Mouse (Mus musculus) v-Abl transformed pro-B cells (cell line): ENCODE measurements around the gene Nap1l1.

Experiments used
- in situ Hi-C, 2 experiments: fragments of 400-800 bp; cut with MboI; formaldehyde crosslinking; loops; one replicate each; pipeline ENCODE4 v1.15.1; 2025; ENCODE audit not compliant: unreplicated experiment in 2 of 2

Gene Nap1l1

GRCm38 (mm10) chr10:111476301-111476700, 3.3 kb downstream of the Nap1l1 start:
- in situ Hi-C loops, result loop anchor here (10.0 to 25.0 kb wide), 3 partner anchors 372 to 689 kb away; no protein-coding TSS in a partner anchor

GRCm38 (mm10) chr10:111476989-111477510, 4.0 kb downstream of the Nap1l1 start:
- in situ Hi-C loops, result loop anchor here (10.0 to 25.0 kb wide), 3 partner anchors 372 to 690 kb away; no protein-coding TSS in a partner anchor

GRCm38 (mm10) chr10:111479599-111479998, 6.6 kb downstream of the Nap1l1 start:
- in situ Hi-C loops, result loop anchor here (10.0 to 25.0 kb wide), 3 partner anchors 375 to 692 kb away; no protein-coding TSS in a partner anchor

- in situ Hi-C loops, result loop anchor here (25.0 kb wide), 2 partner anchors 495 to 695 kb away; no protein-coding TSS in a partner anchor
Measured at GRCm38 (mm10) chr10:111482654-111483053, 9.6 kb downstream of the Nap1l1 start.

GRCm38 (mm10) chr10:111484079-111484478, 11.1 kb downstream of the Nap1l1 start:
- in situ Hi-C loops, result loop anchor here (25.0 kb wide), 2 partner anchors 497 to 697 kb away; no protein-coding TSS in a partner anchor

- in situ Hi-C loops, result loop anchor here (5.0 to 25.0 kb wide), 4 partner anchors 186 to 701 kb away; no protein-coding TSS in a partner anchor
Measured at GRCm38 (mm10) chr10:111488793-111489192, 15.8 kb downstream of the Nap1l1 start.

- in situ Hi-C loops, result loop anchor here (5.0 to 25.0 kb wide), 3 partner anchors 188 to 703 kb away; no protein-coding TSS in a partner anchor
Measured at GRCm38 (mm10) chr10:111490079-111490478, 17.1 kb downstream of the Nap1l1 start.

- in situ Hi-C loops, result loop anchor here (5.0 to 25.0 kb wide), 3 partner anchors 466 to 709 kb away; no protein-coding TSS in a partner anchor
Measured at GRCm38 (mm10) chr10:111495888-111496287, 22.9 kb downstream of the Nap1l1 start.

- in situ Hi-C loops, result loop anchor here (5.0 to 25.0 kb wide), 5 partner anchors 457 to 713 kb away; no protein-coding TSS in a partner anchor
Measured at GRCm38 (mm10) chr10:111499892-111500291, 26.9 kb downstream of the Nap1l1 start.

GRCm38 (mm10) chr10:111503071-111503470, 30.0 kb downstream of the Nap1l1 start:
- in situ Hi-C loops, result loop anchor here (5.0 to 10.0 kb wide), 2 partner anchors 454 to 602 kb away; no protein-coding TSS in a partner anchor

GRCm38 (mm10) chr10:111503716-111504115, 30.7 kb downstream of the Nap1l1 start:
- in situ Hi-C loops, result loop anchor here (5.0 to 10.0 kb wide), 2 partner anchors 454 to 601 kb away; no protein-coding TSS in a partner anchor

GRCm38 (mm10) chr10:111504606-111505005, 31.6 kb downstream of the Nap1l1 start:
- in situ Hi-C loops, result loop anchor here (5.0 to 10.0 kb wide), 9 partner anchors 53 to 600 kb away; no protein-coding TSS in a partner anchor

GRCm38 (mm10) chr10:111505406-111505805, 32.4 kb downstream of the Nap1l1 start:
- in situ Hi-C loops, result loop anchor here (5.0 to 10.0 kb wide), 8 partner anchors 52 to 599 kb away; no protein-coding TSS in a partner anchor

- in situ Hi-C loops, result loop anchor here (5.0 to 10.0 kb wide), 8 partner anchors 51 to 598 kb away; no protein-coding TSS in a partner anchor
Measured at GRCm38 (mm10) chr10:111506101-111506925, 33.3 kb downstream of the Nap1l1 start, which contains the start of gene Phlda1. Gene Phlda1 (plus strand): TSS chr10:111506286.

- in situ Hi-C loops, result loop anchor here (5.0 to 10.0 kb wide), 8 partner anchors 50 to 598 kb away; no protein-coding TSS in a partner anchor
Measured at GRCm38 (mm10) chr10:111506926-111507459, 34.0 kb downstream of the Nap1l1 start.

GRCm38 (mm10) chr10:111507460-111508211, 34.6 kb downstream of the Nap1l1 start:
- in situ Hi-C loops, result loop anchor here (5.0 to 10.0 kb wide), 8 partner anchors 50 to 597 kb away; no protein-coding TSS in a partner anchor

- in situ Hi-C loops, result loop anchor here (5.0 to 10.0 kb wide), 8 partner anchors 49 to 596 kb away; no protein-coding TSS in a partner anchor
Measured at GRCm38 (mm10) chr10:111508324-111509080, 35.5 kb downstream of the Nap1l1 start.

- in situ Hi-C loops, result loop anchor here (5.0 to 10.0 kb wide), 8 partner anchors 48 to 596 kb away; no protein-coding TSS in a partner anchor
Measured at GRCm38 (mm10) chr10:111509103-111509784, 36.2 kb downstream of the Nap1l1 start.
